Mouse (Mus musculus): Measurements from ENCODE around the gene Ifnlr1. TPM values are rescaled to one million over a fixed set of nuclear protein-coding genes. Genes with fewer than 3 reads are reported as not detected.

Gene Ifnlr1
- total RNA-seq, 2 experiments from 2014 or later, result 0.68 to 1.1 TPM

GRCm38 (mm10) chr4:135739148-135739547 lies 53.1 kb downstream of the Ifnlr1 start:
- no peak for DNase-seq (ENCODE audit: low spot score in 2 of 2)

GRCm38 (mm10) chr4:135739672-135740071 lies 53.6 kb downstream of the Ifnlr1 start:
- no peak for DNase-seq (ENCODE audit: low spot score in 2 of 2)

DNA sequence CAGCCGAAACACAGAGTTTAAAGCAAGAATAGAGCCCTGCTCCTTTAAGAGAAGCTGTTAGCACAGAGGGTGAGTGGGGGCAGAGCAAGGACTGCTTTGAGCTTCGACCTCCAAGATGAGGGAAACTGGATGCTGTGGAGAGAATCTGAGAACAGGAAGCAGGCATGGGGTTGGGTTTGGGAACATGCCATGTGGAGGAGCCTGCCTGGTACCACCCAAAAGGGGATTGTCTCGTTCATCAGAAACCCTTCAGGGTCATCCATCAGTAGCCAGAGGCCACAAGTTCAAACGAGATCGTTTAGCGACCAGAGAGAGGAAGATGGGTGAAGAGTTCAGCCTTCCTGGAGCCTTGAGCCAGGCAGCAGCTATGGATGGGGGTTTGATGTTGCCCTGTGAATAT lies 57.4 kb downstream of the Ifnlr1 start:
- DNase-seq (ENCODE audit: low spot score in 2 of 2), result no peak

- DNase-seq (ENCODE audit: low spot score in 2 of 2), result no peak
Observed at GRCm38 (mm10) chr4:135744726-135745448, 58.8 kb downstream of the Ifnlr1 start.

DNA sequence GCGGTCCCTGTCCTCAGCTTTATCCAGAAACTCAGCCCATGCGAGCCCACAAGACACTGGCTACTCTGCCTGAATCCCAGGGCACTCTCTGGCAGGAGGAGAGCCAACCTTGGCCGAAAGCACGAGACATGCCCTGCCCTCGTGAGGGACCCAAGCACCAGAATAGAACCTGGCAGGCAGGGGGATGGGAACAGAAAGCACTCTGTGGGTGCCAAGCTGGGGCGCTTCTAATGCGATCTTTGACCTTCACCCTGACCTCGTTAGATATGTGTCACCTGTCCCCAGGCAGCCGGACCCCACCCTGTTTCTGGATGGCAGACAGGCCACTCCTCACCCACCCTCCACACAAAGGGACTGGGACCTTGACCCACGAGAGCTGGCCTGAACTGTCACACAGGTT lies 59.5 kb downstream of the Ifnlr1 start:
- DNase-seq (ENCODE audit: low spot score in 2 of 2), result no peak

DNA sequence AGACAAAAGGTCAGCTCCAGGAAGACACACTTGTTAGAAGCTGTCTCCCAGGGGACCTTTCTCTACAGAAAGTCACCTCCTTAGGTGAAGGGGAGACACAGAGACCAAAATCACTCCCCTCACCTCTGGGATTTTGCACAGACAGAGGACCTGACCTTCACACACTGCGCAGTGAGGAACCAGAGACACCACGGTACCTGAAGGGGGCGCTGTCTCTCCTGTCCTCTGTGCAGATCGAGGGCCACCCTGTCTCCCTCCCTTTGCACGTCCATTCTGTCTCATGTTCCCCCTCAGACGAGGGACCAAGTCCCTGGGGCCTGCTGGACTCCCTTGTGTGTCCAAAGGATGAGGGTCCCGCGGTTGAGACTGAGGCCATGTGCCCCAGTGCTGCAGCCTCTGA lies 64.8 kb downstream of the Ifnlr1 start:
- no peak for DNase-seq (ENCODE audit: low spot score in 2 of 2)

DNA sequence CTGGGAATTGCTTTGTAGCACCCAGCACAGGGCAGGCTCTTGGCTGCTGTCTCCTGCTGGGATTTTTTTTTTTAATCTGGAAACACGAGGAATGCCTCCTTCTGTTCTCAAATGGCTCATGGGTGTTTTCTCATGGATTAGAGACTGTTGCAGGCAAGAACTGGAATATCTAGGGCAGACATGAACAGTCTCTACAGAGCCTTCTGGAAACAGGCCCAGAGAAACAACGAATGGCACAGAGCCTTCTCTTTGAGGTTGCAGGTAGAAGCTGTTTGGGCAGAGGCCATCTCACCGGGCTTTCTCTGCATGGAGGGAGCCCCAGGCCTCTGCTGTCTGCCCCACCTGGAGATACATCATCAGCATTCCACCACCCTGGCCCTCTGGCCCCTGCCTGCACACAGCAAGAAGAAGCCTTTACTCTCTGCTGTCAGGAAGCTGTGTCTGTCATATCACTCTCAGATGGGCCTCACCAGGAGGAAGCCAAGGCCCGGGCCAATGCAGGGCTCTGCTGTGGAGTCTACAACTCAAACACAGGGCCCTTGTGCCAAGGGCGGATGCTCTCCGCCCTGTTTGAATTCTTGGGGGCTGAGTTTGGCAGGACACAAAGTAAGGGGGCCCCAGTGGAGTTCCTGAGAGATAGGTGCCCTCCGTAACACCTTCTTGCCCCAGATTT lies 66.2 kb downstream of the Ifnlr1 start:
- DNase-seq (ENCODE audit: low spot score in 2 of 2), result no peak

DNA sequence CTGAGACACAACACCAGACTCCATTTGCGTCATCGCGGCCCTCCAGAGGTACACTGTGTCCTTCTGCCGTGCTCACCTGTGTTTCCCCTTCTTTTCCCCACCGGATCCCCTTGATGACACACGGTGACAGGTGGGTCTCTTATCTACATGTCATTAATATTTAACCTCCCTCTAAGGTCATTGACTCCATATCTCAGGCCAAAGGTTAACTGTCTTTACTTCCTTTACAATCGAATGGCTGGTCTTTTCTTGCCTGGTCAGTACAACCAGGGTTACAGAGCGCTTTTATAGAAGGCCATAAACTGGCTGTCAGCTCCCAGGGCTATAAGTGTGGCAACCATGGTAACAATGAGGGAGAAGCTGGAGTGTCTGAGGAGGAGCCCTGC lies 66.7 kb downstream of the Ifnlr1 start:
- no peak for DNase-seq (ENCODE audit: low spot score in 2 of 2)

Other genes starting within 250 kb of the Ifnlr1 start
- under 1 TPM; 0.59 to 0.67 TPM for gene Stpg1, start 191.5 kb upstream of the Ifnlr1 start, total RNA-seq (2021)
- 10 to 100 TPM; 14.0 to 24.1 TPM for gene Nipal3, start 191.2 kb upstream of the Ifnlr1 start, total RNA-seq (2021)
- under 1 TPM; 0.14 to 0.22 TPM for gene Grhl3, start 112.7 kb upstream of the Ifnlr1 start, total RNA-seq (2021)
- 1 to 10 TPM; 3.7 to 3.8 TPM for gene Il22ra1, start 41.9 kb downstream of the Ifnlr1 start, total RNA-seq (2021)
- 1 to 10 TPM; 3.5 to 9.2 TPM for gene Myom3, start 73.4 kb downstream of the Ifnlr1 start, total RNA-seq (2021)
- gene Srsf10, start 169.5 kb downstream of the Ifnlr1 start, total RNA-seq (2021), result 100 to 1,000 TPM; 145 to 183 TPM
- gene Pnrc2, start 187.6 kb downstream of the Ifnlr1 start, total RNA-seq (2021), result 100 to 1,000 TPM; 152 to 159 TPM
- gene Cnr2, start 209.1 kb downstream of the Ifnlr1 start, total RNA-seq (2021), result 1 to 10 TPM; 3.8 to 4.1 TPM
- gene Fuca1, start 234.4 kb downstream of the Ifnlr1 start, total RNA-seq (2021), result 10 to 100 TPM; 88.2 to 99.0 TPM